Mouse (Mus musculus) ES-E14 (cell line): Measurements from ENCODE around the gene Abcc9.

Source experiments
- CHD2 ChIP-seq: IDR thresholded peaks from 2 replicates; pipeline ENCODE4 v1.6.1; 2014; ENCODE audit warnings: mild to moderate bottlenecking, low read depth, low read length, inconsistent platforms
- ZNF384 ChIP-seq: IDR thresholded peaks from 2 replicates; pipeline ENCODE4 v1.6.1; 2012; ENCODE audit warnings: low read depth, low read length, inconsistent platforms

GRCm38 (mm10) chr6:142545132-142545531, 157.0 kb downstream of the Abcc9 start:
- no peak for TF ChIP-seq CHD2
- no peak for TF ChIP-seq ZNF384
